Mouse (Mus musculus) erythroblast, embryonic 14.5 days (primary cell): ENCODE measurements around the gene Zyx.

Experiments used
- GATA1 ChIP-seq: IDR thresholded peaks from 2 replicates; pipeline ENCODE4 v1.6.1; 2012; ENCODE audit warnings: low read length, inconsistent platforms, mixed read lengths
- TAL1 ChIP-seq: IDR thresholded peaks from 3 replicates; pipeline ENCODE4 v1.6.1; 2012; ENCODE audit warnings: low read length, inconsistent platforms, mixed read lengths

GRCm38 (mm10) chr6:42357901-42358300 is 8.5 kb downstream of the Zyx start:
- TF ChIP-seq GATA1 (no peak), TAL1 (no peak)
